Mouse (Mus musculus) cerebellum, adult 18-20 months (tissue): ENCODE measurements around the gene Oaz1.

Experiments
- DNase-seq, 2 experiments: peaks; one replicate each; pipeline ENCODE4 v3.0.0; 2021

Oaz1 gene

GRCm38 (mm10) chr10:80826151-80827062 is at the start of gene Oaz1:
Oaz1 (plus strand) TSS chr10:80826656.
- peak; percentile 99 to 100 for DNase-seq

- DNase-seq, result peak; percentile 63 to 70
Measured at GRCm38 (mm10) chr10:80777123-80777522, 49.3 kb upstream of the Oaz1 start.

- no peak for DNase-seq
Measured at GRCm38 (mm10) chr10:80779565-80779964, 46.9 kb upstream of the Oaz1 start.

- no peak for DNase-seq
Measured at GRCm38 (mm10) chr10:80784302-80784701, 42.2 kb upstream of the Oaz1 start.

- peak in 1 of 2 experiments; percentile 5 for DNase-seq
Measured at GRCm38 (mm10) chr10:80784871-80785270, 41.6 kb upstream of the Oaz1 start.

- no peak for DNase-seq
Measured at GRCm38 (mm10) chr10:80785963-80786362, 40.5 kb upstream of the Oaz1 start.

GRCm38 (mm10) chr10:80787517-80787916 is 38.9 kb upstream of the Oaz1 start:
- no peak for DNase-seq

- no peak for DNase-seq
Measured at GRCm38 (mm10) chr10:80790761-80791404, 35.6 kb upstream of the Oaz1 start.

GRCm38 (mm10) chr10:80791476-80792174 is 34.8 kb upstream of the Oaz1 start:
- peak; percentile 48 to 58 for DNase-seq

GRCm38 (mm10) chr10:80792175-80793032 is 34.1 kb upstream of the Oaz1 start:
- peak; percentile 78 to 80 for DNase-seq

GRCm38 (mm10) chr10:80793033-80793784 is 33.2 kb upstream of the Oaz1 start:
- peak; percentile 67 to 71 for DNase-seq

- DNase-seq, result no peak
Measured at GRCm38 (mm10) chr10:80793803-80794202, 32.7 kb upstream of the Oaz1 start.

GRCm38 (mm10) chr10:80794750-80795149 is 31.7 kb upstream of the Oaz1 start:
- no peak for DNase-seq

- DNase-seq, result no peak
Measured at GRCm38 (mm10) chr10:80796307-80796848, 30.1 kb upstream of the Oaz1 start.

GRCm38 (mm10) chr10:80797186-80798149 is 29.0 kb upstream of the Oaz1 start:
- no peak for DNase-seq

- DNase-seq, result peak; percentile 95 to 99
Measured at GRCm38 (mm10) chr10:80798150-80799006, 28.1 kb upstream of the Oaz1 start, which contains the start of the genes Sf3a2 and Plekhj1. Sf3a2 (plus strand) TSS chr10:80798198. Plekhj1 (minus strand) TSS chr10:80798626.

GRCm38 (mm10) chr10:80799070-80799566 is 27.3 kb upstream of the Oaz1 start:
- no peak for DNase-seq

- DNase-seq, result no peak
Measured at GRCm38 (mm10) chr10:80802204-80802912, 24.1 kb upstream of the Oaz1 start.
